Mouse (Mus musculus): ENCODE measurements around the gene Efcab9.

- no peak for TF ChIP-seq GATA1 (IDR thresholded peaks at IDR 0.05; ENCODE audit: borderline replicate concordance, low read length)
- TF ChIP-seq FLI1 (IDR thresholded peaks at IDR 0.05; ENCODE audit: low read length), result no peak
These were observed 56.2 kb downstream of the Efcab9 start for GRCm38 (mm10) chr11:32475487-32476236.
